Mouse (Mus musculus) hindbrain, embryonic 16.5 days (tissue): Measurements from ENCODE around the gene Spry2. TPM values are rescaled to one million over a fixed set of nuclear protein-coding genes. Genes with fewer than 3 reads are reported as not detected.

Experiments
- ATAC-seq: fragments of 200-750 bp; cut with Nextera tagmentation; 2 replicates; pipeline ENCODE4 v1.8.0; 2017; ENCODE audit warnings: moderate TSS enrichment, moderate library complexity
- H3K27ac ChIP-seq: fragments of 300-500 bp; sonication (generic); 2 replicates; pipeline ENCODE4 v1.5.1; 2014; ENCODE audit warnings: low read depth, mild to moderate bottlenecking, control low read depth, low read length, moderate library complexity
- H3K27me3 ChIP-seq: fragments of 300-500 bp; sonication (generic); replicated peaks from 2 replicates; pipeline ENCODE4 v1.6.1; 2014; ENCODE audit warnings: low read length; ENCODE audit not compliant: control insufficient read depth, insufficient read depth
- H3K36me3 ChIP-seq: fragments of 300-500 bp; sonication (generic); 2 replicates; pipeline ENCODE4 v1.6.1; 2014; ENCODE audit warnings: mild to moderate bottlenecking, low read length, moderate library complexity, mixed read lengths; ENCODE audit not compliant: control insufficient read depth, insufficient read depth
- H3K4me1 ChIP-seq: fragments of 300-500 bp; sonication (generic); 2 replicates; pipeline ENCODE4 v1.6.1; 2014; ENCODE audit warnings: low read depth, low read length; ENCODE audit not compliant: control insufficient read depth, insufficient read depth
- H3K4me2 ChIP-seq: fragments of 300-500 bp; sonication (generic); 2 replicates; pipeline ENCODE4 v1.6.1; 2014; ENCODE audit warnings: mild to moderate bottlenecking, low read length, control low read depth, moderate library complexity
- H3K4me3 ChIP-seq: fragments of 300-500 bp; sonication (generic); 2 replicates; pipeline ENCODE4 v1.5.1; 2014; ENCODE audit warnings: mild to moderate bottlenecking, low read length, control low read depth, moderate library complexity
- H3K9ac ChIP-seq: fragments of 300-500 bp; sonication (generic); 2 replicates; pipeline ENCODE4 v1.6.1; 2014; ENCODE audit warnings: low read depth, mild to moderate bottlenecking, control low read depth, low read length, moderate library complexity
- H3K9me3 ChIP-seq: fragments of 300-500 bp; sonication (generic); 2 replicates; pipeline ENCODE4 v1.6.1; 2014; ENCODE audit warnings: mild to moderate bottlenecking, low read length, moderate library complexity; ENCODE audit not compliant: control insufficient read depth
- WGBS: fragments of 180-500 bp; shearing (Covaris S2); extraction: QIAGEN DNeasy Blood & Tissue Kit; methylation state at CpG from one replicate; pipeline ENCODE4 v1.1.7; 2014; 5-methylcytosine and 5-hydroxymethylcytosine counted together
- polyA plus RNA-seq: library from polyadenylated mRNA; unstranded; fragments of >200 nt; fragmentation: Nextera tagmentation; extraction: Ambion mirVana; gene quantifications from 2 replicates; pipeline ENCODE4 v1.2.1, GENCODE M21; 2015

Gene Spry2
- polyA plus RNA-seq, 1 experiment from 2014 or later: 34.1 TPM

DNA sequence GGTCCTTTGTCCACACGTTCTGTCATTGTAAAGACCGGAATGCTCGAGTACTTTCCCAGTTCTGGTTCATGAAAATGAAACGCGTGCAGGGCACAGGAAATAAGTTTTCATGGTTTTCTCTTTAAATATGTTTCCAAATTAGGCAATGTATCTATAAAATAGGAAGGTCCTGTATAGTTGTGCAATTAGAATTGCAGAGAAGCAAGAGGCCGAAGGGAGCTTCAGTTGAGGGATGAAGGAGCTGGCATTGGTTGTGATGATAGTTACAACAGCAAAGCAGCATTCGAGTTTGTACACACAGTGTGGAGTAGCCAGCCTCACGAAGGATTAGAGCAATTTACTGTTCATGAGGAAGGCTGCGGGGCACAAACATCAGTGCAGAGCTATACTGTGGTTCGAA is 18.3 kb downstream of the Spry2 start:
- Histone ChIP-seq H3K4me2 (no peak overlapping the region), H3K4me1 (no peaks in the 10 kb centered on the region), H3K27ac (no peak overlapping the region), H3K27me3 (no peaks in the 10 kb centered on the region), H3K9ac (no peak overlapping the region), H3K36me3 (no peaks in the 10 kb centered on the region), H3K9me3 (no peaks in the 10 kb centered on the region), H3K4me3 (no peak overlapping the region)
- 88% methylated on average over 10 of the region's 10 CpGs for WGBS
- no peak for ATAC-seq

DNA sequence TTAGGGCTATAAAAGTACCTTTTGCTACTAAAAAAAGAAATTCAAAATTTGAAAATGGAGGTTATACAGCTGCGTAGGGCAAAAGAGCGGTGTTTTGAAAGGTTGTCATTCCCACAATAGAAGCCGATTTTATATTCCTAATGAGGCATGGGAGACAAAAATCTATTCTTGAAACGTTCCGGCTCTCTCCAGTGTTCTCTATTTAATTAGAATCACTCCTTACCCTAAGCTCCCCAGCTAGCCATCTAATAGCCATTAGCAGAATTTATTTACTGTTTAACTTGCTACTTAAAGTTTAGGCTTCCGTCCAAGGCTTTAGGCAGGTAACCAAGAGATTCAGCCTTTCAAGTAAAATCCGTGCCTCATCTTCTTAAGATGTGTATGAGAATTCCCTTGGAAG is 20.2 kb downstream of the Spry2 start:
- Histone ChIP-seq H3K27ac (no peak overlapping the region), H3K9me3 (no peaks in the 10 kb centered on the region), H3K4me3 (no peak overlapping the region), H3K4me1 (no peaks in the 10 kb centered on the region), H3K4me2 (no peak overlapping the region), H3K36me3 (no peaks in the 10 kb centered on the region), H3K9ac (no peak overlapping the region), H3K27me3 (no peaks in the 10 kb centered on the region)
- 42% methylated on average over 7 of the region's 7 CpGs for WGBS
- no peak for ATAC-seq

DNA sequence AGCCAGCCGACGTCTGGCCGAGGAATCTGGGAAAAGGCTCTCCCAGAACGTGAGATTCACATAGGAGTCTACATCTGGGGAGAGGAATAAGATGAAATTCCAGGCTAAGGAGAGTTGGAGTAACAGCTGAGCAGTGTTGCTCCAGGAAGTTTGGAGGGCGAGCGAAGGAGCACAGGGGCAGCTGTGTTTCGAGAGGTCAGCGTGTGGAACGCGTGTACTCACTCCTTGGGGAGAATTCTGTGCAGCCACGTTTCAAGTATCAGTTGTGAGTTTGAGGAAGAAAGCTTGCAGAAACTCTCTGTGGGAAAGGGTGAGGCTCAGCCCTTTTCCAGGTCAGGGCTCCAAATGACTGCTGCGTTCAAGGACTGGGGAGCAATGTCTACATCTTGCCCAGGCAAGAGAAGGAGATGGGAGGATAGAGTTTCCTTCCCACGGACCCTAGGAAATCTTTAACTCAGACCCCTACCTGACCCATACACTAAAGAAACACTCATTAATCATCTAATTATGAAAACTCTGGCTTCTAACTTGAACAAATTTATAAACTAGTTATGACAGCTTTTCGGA is 26.2 kb downstream of the Spry2 start:
- Histone ChIP-seq H3K9me3 (no peaks in the 10 kb centered on the region), H3K27ac (no peak overlapping the region), H3K4me1 (no peaks in the 10 kb centered on the region), H3K4me2 (no peak overlapping the region), H3K36me3 (no peaks in the 10 kb centered on the region), H3K4me3 (no peak overlapping the region), H3K27me3 (no peaks in the 10 kb centered on the region), H3K9ac (no peak overlapping the region)
- 75% methylated on average over 14 of the region's 14 CpGs for WGBS
- no peak for ATAC-seq

DNA sequence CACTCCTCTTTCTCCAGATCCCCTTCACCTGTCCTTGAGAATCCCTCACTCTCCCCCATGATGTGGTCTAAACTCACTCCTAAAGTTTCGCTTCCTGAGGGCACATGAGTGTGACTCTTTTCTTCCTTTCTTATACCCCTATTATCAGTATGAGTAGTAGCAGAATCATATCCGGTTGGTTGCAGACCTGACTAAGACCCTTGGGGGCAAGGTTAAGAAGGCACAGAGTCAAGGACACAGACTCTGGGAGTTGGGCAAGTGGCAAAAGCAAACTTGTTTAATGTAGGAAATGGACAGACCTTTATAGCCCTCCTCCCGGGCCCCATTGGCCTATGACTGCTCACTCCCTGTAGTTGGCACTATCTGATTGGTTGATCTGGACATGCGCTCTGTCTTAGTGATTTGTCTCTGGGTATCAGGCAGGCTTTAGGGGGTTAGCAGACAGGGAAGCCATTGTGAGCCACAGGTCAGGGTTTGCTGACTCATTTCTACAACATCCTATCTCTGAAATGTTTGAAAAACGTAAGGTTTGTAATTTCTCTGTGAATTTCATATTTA is 31.2 kb downstream of the Spry2 start:
- Histone ChIP-seq H3K9me3 (no peaks in the 10 kb centered on the region), H3K27me3 (no peaks in the 10 kb centered on the region), H3K9ac (no peak overlapping the region), H3K4me2 (no peak overlapping the region), H3K36me3 (no peaks in the 10 kb centered on the region), H3K4me1 (no peaks in the 10 kb centered on the region), H3K4me3 (no peak overlapping the region), H3K27ac (no peak overlapping the region)
- WGBS: 94% methylated on average over 5 of the region's 5 CpGs
- no peak for ATAC-seq

DNA sequence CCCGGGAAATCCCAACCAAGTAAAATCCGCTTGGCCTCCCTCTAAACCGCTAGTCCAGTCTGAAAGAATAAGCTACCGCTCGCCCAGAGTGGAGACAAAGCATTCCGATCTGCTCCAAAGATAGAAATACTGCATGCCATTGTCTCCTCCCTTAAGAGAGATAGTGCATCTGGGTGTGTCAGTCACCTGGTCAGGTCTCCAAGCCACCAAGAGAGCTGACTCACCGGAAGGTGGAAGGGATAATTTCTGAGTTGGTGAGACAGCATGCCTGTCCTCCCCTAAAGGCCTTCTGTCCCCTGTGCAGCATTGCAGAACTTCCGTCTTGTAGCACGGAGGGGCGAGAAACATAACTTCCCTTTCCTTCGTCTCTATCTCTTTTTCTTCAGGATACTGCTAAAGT is 34.4 kb downstream of the Spry2 start:
- H3K36me3 ChIP-seq: no peaks in the 10 kb centered on the region
- no peaks in the 10 kb centered on the region for H3K9me3 ChIP-seq
- WGBS: 80% methylated on average over 11 of the region's 11 CpGs
- ATAC-seq: no peak
- H3K4me1 ChIP-seq: no peaks in the 10 kb centered on the region
- H3K27me3 ChIP-seq: no peaks in the 10 kb centered on the region
- H3K27ac ChIP-seq: no peak overlapping the region
- no peak overlapping the region for H3K9ac ChIP-seq
- no peak overlapping the region for H3K4me3 ChIP-seq
- no peak overlapping the region for H3K4me2 ChIP-seq

DNA sequence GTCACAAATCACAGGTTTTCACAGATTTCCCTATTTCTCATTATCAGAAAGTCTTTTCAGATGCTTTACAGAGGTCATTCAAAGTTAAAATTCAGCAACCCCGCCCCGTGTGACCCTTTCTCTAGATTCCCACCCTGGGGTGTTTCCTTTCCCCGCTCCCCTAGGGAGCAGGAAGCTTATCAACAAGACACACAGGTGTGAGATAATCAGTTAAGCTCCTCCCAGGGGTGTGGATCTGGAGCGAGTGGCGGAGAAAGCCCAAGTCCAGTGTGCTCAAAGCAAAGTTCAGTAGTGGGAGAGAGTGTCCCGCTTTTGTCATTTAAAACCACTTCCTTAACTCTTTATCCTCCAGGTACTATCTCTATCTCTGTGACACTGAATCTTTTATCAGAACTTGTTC is 35.7 kb downstream of the Spry2 start:
- WGBS: 51% methylated on average over 6 of the region's 6 CpGs
- no peak overlapping the region for H3K9ac ChIP-seq
- no peak overlapping the region for H3K27ac ChIP-seq
- H3K4me1 ChIP-seq: no peaks in the 10 kb centered on the region
- H3K4me2 ChIP-seq: no peak overlapping the region
- no peaks in the 10 kb centered on the region for H3K36me3 ChIP-seq
- no peaks in the 10 kb centered on the region for H3K27me3 ChIP-seq
- ATAC-seq: no peak
- no peaks in the 10 kb centered on the region for H3K9me3 ChIP-seq
- H3K4me3 ChIP-seq: no peak overlapping the region

DNA sequence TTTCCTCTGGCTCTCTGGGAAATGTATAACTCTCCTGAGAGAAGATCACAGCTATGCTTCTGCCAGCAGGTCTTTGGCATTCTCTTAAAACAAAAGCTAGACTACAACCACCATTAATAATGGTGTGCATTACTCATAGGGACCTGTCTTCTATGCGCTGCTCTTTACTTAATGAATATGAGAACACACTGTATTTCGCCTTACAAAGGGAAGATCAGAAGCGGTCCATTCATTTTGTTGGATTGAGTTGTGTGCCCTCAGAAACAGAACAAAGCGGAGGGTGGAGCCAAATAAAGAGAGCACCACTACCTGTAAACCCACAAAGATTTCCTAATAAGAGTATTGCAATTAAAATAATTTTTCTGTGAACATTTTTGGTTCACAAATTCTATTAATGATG is 36.3 kb downstream of the Spry2 start:
- no peak overlapping the region for H3K27ac ChIP-seq
- no peak overlapping the region for H3K9ac ChIP-seq
- H3K4me3 ChIP-seq: no peak overlapping the region
- no peaks in the 10 kb centered on the region for H3K4me1 ChIP-seq
- no peak overlapping the region for H3K4me2 ChIP-seq
- no peaks in the 10 kb centered on the region for H3K36me3 ChIP-seq
- ATAC-seq: no peak
- no peaks in the 10 kb centered on the region for H3K9me3 ChIP-seq
- no peaks in the 10 kb centered on the region for H3K27me3 ChIP-seq
- 88% methylated on average over 4 of the region's 4 CpGs for WGBS

DNA sequence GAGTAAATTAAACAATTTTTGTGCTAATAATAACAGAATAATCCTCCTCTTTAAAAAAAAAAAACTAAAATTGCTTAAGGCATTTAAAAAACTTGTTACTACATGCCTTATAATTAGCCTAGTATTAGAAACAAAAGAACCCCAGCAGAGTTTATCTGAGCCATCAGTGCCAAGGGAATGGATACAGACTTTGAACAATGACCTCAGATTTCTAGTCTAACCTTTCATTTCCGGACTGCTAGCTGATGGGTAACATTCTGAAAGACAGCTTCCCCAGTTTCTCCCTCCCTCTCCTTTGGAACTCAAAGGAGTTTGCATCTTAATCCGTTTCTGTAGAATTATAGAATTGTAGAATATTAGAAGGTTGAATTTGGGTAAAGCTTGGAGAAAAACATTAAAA is 36.7 kb downstream of the Spry2 start:
- Histone ChIP-seq H3K4me1 (no peaks in the 10 kb centered on the region), H3K9ac (no peak overlapping the region), H3K4me3 (no peak overlapping the region), H3K27me3 (no peaks in the 10 kb centered on the region), H3K9me3 (no peaks in the 10 kb centered on the region), H3K36me3 (no peaks in the 10 kb centered on the region), H3K27ac (no peak overlapping the region), H3K4me2 (no peak overlapping the region)
- 32% methylated on average over 2 of the region's 2 CpGs for WGBS
- no peak for ATAC-seq

DNA sequence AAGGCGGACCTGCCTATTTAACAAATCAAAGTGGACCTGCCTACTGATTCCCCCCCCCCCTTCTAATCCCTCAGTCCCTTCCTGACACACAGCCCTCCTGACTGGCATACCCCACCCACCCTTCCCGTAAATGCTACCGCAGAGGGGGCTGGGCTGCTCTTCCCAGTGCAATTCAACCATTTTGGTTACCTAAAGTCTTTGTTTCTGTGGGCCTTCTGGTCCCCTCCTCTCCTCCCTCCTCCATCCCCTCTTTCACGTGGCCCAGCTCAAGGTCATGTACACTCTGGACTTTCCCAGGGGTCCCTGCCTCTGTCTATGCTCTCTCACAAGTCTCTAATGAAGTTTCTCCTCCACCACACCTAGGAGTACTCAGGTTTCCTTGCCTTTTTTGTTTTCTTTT is 37.3 kb downstream of the Spry2 start:
- no peak for ATAC-seq

DNA sequence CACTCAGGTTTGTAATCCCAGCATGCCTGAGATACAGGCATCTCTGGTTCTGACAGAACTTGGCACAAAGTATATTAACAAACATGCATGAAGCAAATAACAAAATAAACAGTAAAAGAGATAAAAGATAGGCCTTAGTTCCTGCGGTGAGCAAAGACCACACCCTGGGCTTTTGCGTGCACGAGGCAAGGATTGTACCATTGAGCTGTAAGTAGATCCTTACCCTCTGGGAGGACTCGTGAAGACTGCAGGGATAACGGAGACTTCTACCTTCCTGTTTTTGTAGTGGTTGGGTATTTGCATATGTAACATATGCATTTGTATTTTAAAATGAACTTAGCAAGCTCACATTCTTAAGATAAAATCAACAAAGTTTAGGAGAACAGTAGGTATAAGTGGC is 37.7 kb downstream of the Spry2 start:
- Histone ChIP-seq H3K4me2 (no peak overlapping the region), H3K9me3 (no peaks in the 10 kb centered on the region), H3K9ac (no peak overlapping the region), H3K4me3 (no peak overlapping the region), H3K27ac (no peak overlapping the region), H3K27me3 (no peaks in the 10 kb centered on the region), H3K4me1 (no peaks in the 10 kb centered on the region), H3K36me3 (no peaks in the 10 kb centered on the region)
- no peak for ATAC-seq
- 28% methylated on average over 5 of the region's 5 CpGs for WGBS

More for the DNA sequence above, 37.3 kb downstream of the Spry2 start:
- Histone ChIP-seq H3K4me3 (no peak overlapping the region), H3K27me3 (no peaks in the 10 kb centered on the region), H3K4me2 (no peak overlapping the region), H3K27ac (no peak overlapping the region), H3K9ac (no peak overlapping the region), H3K9me3 (no peaks in the 10 kb centered on the region), H3K4me1 (no peaks in the 10 kb centered on the region), H3K36me3 (no peaks in the 10 kb centered on the region)
- 20% methylated on average over 4 of the region's 4 CpGs for WGBS
